Mouse (Mus musculus) lung, embryonic 14.5 days (tissue): ENCODE results near the gene Nedd8. TPM values are rescaled to one million over a fixed set of nuclear protein-coding genes. Genes with fewer than 3 reads are reported as not detected.

Source experiments
- ATAC-seq: fragments of 200-750 bp; cut with Nextera tagmentation; 2 replicates; pipeline ENCODE4 v1.8.0; 2017; ENCODE audit warnings: mild to moderate bottlenecking, moderate TSS enrichment, moderate library complexity; ENCODE audit not compliant: insufficient read depth
- DNase-seq: peaks from one replicate; pipeline ENCODE4 v3.0.0-alpha.2; 2015
- H3K27ac ChIP-seq: fragments of 300-500 bp; sonication (generic); 2 replicates; pipeline ENCODE4 v1.5.1; 2014; ENCODE audit warnings: low read depth, mild to moderate bottlenecking, moderate library complexity
- H3K27me3 ChIP-seq: fragments of 300-500 bp; sonication (generic); 2 replicates; pipeline ENCODE4 v1.6.1; 2014; ENCODE audit warnings: low read length, control low read depth; ENCODE audit not compliant: insufficient read depth
- H3K36me3 ChIP-seq: fragments of 300-500 bp; sonication (generic); 2 replicates; pipeline ENCODE4 v1.6.1; 2014; ENCODE audit warnings: control low read depth; ENCODE audit not compliant: insufficient read depth
- H3K4me1 ChIP-seq: fragments of 300-500 bp; sonication (generic); 2 replicates; pipeline ENCODE4 v1.6.1; 2014; ENCODE audit warnings: antibody characterized with exemption, control low read depth; ENCODE audit not compliant: insufficient read depth
- H3K4me2 ChIP-seq: fragments of 300-500 bp; sonication (generic); 2 replicates; pipeline ENCODE4 v1.6.1; 2014; ENCODE audit warnings: mild to moderate bottlenecking
- H3K4me3 ChIP-seq: fragments of 300-500 bp; sonication (generic); 2 replicates; pipeline ENCODE4 v1.5.1; 2014; ENCODE audit warnings: low read depth, low read length
- H3K9ac ChIP-seq: fragments of 300-500 bp; sonication (generic); 2 replicates; pipeline ENCODE4 v1.6.1; 2014
- H3K9me3 ChIP-seq: fragments of 300-500 bp; sonication (generic); 2 replicates; pipeline ENCODE4 v1.6.1; 2016; ENCODE audit warnings: low read depth, low read length, control low read depth
- CTCF ChIP-seq: IDR thresholded peaks from 2 replicates; pipeline ENCODE4 v1.5.1; 2016; ENCODE audit warnings: antibody characterized with exemption, low read depth
- WGBS: fragments of 180-500 bp; shearing (Covaris S2); extraction: QIAGEN DNeasy Blood & Tissue Kit; methylation state at CpG from one replicate; pipeline ENCODE4 v1.1.7; 2014; 5-methylcytosine and 5-hydroxymethylcytosine counted together
- polyA plus RNA-seq: library from polyadenylated mRNA; unstranded; fragments of >200 nt; fragmentation: Nextera tagmentation; extraction: Ambion mirVana; gene quantifications from 2 replicates; pipeline ENCODE4 v1.2.1, GENCODE M21; 2014

Nedd8 gene
- polyA plus RNA-seq, 1 experiment from 2014 or later, result 556 TPM

- H3K4me2 ChIP-seq, result peak overlapping the region; percentile 70
- H3K27me3 ChIP-seq, result no peaks in the 10 kb centered on the region
- peak; percentile 55 for ATAC-seq
- no peaks in the 10 kb centered on the region for H3K9me3 ChIP-seq
- no peak for DNase-seq
- H3K4me1 ChIP-seq, result peaks cover 5% of the 10 kb centered on the region; the same call in 1 of the 2 replicates
- peaks cover 18% of the 10 kb centered on the region for H3K36me3 ChIP-seq
- peak overlapping the region; percentile 68; the same call in 1 of the 2 replicates for H3K27ac ChIP-seq
- TF ChIP-seq CTCF, result no peak
- peak overlapping the region; percentile 70 for H3K4me3 ChIP-seq
- under 1% methylated on average over 12 of the region's 12 CpGs for WGBS
- peak overlapping the region; percentile 77 for H3K9ac ChIP-seq
Observed at GRCm38 (mm10) chr14:55671486-55671832, 465 bp downstream of the Nedd8 start.

DNA sequence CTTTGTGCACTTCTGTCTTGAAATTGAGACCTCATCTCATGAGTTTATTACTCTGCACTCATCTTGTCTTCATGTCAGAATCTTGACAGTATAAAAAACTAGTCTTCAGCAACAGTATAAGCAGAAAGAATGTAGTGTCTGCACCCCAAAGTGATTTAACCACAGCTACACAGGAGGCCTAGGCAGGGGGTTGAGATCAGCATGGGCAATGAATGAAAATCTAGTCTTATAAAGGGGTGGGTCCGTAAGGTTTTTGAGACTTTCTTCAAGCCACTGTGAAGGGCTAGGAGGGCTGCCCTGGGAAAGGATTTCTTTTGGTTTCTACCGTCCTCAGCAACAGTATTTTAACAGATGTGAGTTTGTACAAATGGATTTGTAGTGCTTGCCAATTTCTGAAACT lies 11.3 kb downstream of the Nedd8 start:
- peak overlapping the region; percentile 70 for H3K4me2 ChIP-seq
- H3K9ac ChIP-seq, result peak overlapping the region; percentile 81; the same call in 1 of the 2 replicates
- no peak overlapping the region for H3K27ac ChIP-seq
- H3K36me3 ChIP-seq, result peaks cover 44% of the 10 kb centered on the region
- no peaks in the 10 kb centered on the region for H3K9me3 ChIP-seq
- no peaks in the 10 kb centered on the region for H3K27me3 ChIP-seq
- no peak for TF ChIP-seq CTCF
- peak overlapping the region; percentile 56 for H3K4me3 ChIP-seq
- ATAC-seq (peak; percentile 22; the same call in 1 of the 2 replicates), DNase-seq (no peak)
- 34% methylated on average over 2 of the region's 2 CpGs for WGBS
- peaks cover 5% of the 10 kb centered on the region; the same call in 1 of the 2 replicates for H3K4me1 ChIP-seq

GRCm38 (mm10) chr14:55659960-55660573 lies 11.9 kb downstream of the Nedd8 start, which contains the start of gene Mdp1:
TSS of gene Mdp1 (minus strand) at chr14:55660508.
- Histone ChIP-seq H3K27me3 (no peaks in the 10 kb centered on the region), H3K4me1 (peaks cover 5% of the 10 kb centered on the region; the same call in 1 of the 2 replicates), H3K4me3 (peak within 1 kb of the TSS; percentile 56), H3K9ac (peak within 1 kb of the TSS; percentile 81), H3K4me2 (peak within 1 kb of the TSS; percentile 70), H3K36me3 (peaks cover 42% of the 10 kb centered on the region), H3K9me3 (no peaks in the 10 kb centered on the region), H3K27ac (peak within 1 kb of the TSS; percentile 81)
- ATAC-seq, result peak; percentile 96
- peak; percentile 60 for TF ChIP-seq CTCF
- WGBS, result under 1% methylated on average over 39 of the region's 39 CpGs
- peak; percentile 94 for DNase-seq

DNA sequence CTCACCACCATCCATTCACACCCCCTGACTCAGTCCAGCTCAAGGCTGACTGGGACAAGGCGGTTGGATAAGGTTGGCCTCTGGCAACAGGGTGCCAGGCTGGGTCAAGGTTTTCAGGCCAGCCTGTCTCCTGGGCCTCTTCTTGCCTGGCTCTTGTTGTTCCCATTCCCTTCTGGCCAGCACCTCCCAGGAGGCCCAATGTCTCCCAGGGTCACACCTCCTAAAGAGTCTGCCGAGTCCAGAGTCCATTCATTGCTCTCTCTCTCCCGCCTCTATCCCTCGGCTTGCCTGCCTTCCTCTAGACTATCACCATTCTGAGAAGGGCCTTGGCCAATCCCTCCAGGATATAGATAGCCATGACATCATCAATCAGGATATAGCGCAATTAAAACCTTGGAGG lies 13.9 kb downstream of the Nedd8 start:
- Histone ChIP-seq H3K4me3 (no peak overlapping the region), H3K4me1 (peaks cover 5% of the 10 kb centered on the region; the same call in 1 of the 2 replicates), H3K4me2 (no peak overlapping the region), H3K9ac (no peak overlapping the region), H3K9me3 (no peaks in the 10 kb centered on the region), H3K27me3 (no peaks in the 10 kb centered on the region), H3K27ac (no peak overlapping the region), H3K36me3 (peaks cover 29% of the 10 kb centered on the region)
- ATAC-seq, result no peak
- 86% methylated on average over 5 of the region's 5 CpGs for WGBS
- no peak for DNase-seq
- no peak for TF ChIP-seq CTCF

GRCm38 (mm10) chr14:55656935-55657334 lies 15.0 kb downstream of the Nedd8 start:
- H3K36me3 ChIP-seq, result peaks cover 20% of the 10 kb centered on the region
- H3K27ac ChIP-seq, result no peak overlapping the region
- H3K27me3 ChIP-seq, result no peaks in the 10 kb centered on the region
- WGBS, result 76% methylated on average over 3 of the region's 3 CpGs
- H3K4me3 ChIP-seq, result no peak overlapping the region
- H3K4me1 ChIP-seq, result peaks cover 5% of the 10 kb centered on the region; the same call in 1 of the 2 replicates
- ATAC-seq, result no peak
- TF ChIP-seq CTCF, result no peak
- H3K9me3 ChIP-seq, result no peaks in the 10 kb centered on the region
- DNase-seq, result no peak
- H3K4me2 ChIP-seq, result no peak overlapping the region
- H3K9ac ChIP-seq, result no peak overlapping the region

- no peaks in the 10 kb centered on the region for H3K27me3 ChIP-seq
- no peak overlapping the region for H3K4me3 ChIP-seq
- no peaks in the 10 kb centered on the region for H3K4me1 ChIP-seq
- no peak for TF ChIP-seq CTCF
- no peak overlapping the region for H3K4me2 ChIP-seq
- no peak overlapping the region for H3K9ac ChIP-seq
- H3K27ac ChIP-seq, result no peak overlapping the region
- H3K9me3 ChIP-seq, result no peaks in the 10 kb centered on the region
- WGBS, result 80% methylated on average over 7 of the region's 7 CpGs
- DNase-seq, result no peak
- peaks cover 3% of the 10 kb centered on the region; the same call in 1 of the 2 replicates for H3K36me3 ChIP-seq
- no peak for ATAC-seq
Observed at GRCm38 (mm10) chr14:55651528-55651927, 20.4 kb downstream of the Nedd8 start.

GRCm38 (mm10) chr14:55649884-55650283 lies 22.0 kb downstream of the Nedd8 start, which contains the start of gene Tssk4:
TSS of gene Tssk4 (plus strand) at chr14:55650184.
- H3K27ac ChIP-seq, result no peak within 1 kb of the TSS
- DNase-seq, result no peak

More at GRCm38 (mm10) chr14:55649884-55650283, 22.0 kb downstream of the Nedd8 start, which contains the start of gene Tssk4:
- Histone ChIP-seq H3K9me3 (no peaks in the 10 kb centered on the region), H3K27me3 (no peaks in the 10 kb centered on the region), H3K4me3 (no peak within 1 kb of the TSS), H3K4me1 (peaks cover 2% of the 10 kb centered on the region; the same call in 1 of the 2 replicates), H3K4me2 (no peak within 1 kb of the TSS), H3K36me3 (peaks cover 11% of the 10 kb centered on the region), H3K9ac (no peak within 1 kb of the TSS)
- ATAC-seq, result no peak
- TF ChIP-seq CTCF, result no peak
- 92% methylated on average over 2 of the region's 2 CpGs for WGBS
